Mouse (Mus musculus): ENCODE measurements around the gene Sh2b2.
"Not testable (repeated sequence)": the region's sequence is repeated elsewhere in the genome, so short reads cannot be mapped to it uniquely, and the experiment has no call there.

Sh2b2 gene

DNA sequence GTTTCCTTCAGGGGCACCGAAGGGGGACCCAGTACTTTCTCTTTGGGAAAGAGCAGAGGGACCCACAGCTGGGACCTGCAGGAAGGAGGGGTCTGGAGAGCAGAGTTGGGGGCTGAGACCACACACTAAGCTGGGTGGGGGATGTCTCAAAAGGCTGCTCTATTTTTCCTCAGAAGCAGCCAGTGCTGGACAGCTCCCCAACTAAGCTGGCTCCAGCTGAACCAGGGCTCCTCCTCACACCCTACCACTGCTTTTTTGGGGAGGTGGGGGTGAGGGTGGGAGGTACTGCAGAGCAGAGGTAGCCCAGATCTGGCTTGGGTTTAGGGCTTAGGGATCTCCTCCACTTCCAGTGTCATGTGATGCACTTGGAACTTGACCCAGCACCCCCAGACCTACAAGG lies 6.0 kb downstream of the Sh2b2 start:
- no peak for DNase-seq (ENCODE audit: low spot score in 2 of 2)

DNA sequence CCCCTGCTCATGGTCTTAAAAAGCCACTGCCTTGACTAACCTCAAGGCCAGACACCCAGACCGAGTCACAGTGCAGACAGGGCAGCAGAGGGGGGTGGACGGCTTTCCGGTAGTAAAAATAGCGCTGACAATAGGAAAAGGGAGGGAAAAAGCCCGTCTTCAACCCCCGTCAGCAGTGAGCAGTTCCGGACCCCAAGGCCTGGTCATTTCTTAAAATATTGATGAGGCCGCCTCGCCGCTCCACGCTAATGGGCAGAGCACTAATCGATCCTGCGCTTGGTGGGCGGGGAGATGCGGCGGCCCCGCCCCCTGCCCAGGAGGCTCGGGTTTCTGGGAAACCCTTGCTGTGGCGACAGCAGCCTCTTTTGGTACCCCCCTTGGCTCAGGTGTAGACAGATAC lies 8.7 kb downstream of the Sh2b2 start:
- DNase-seq (ENCODE audit: low spot score in 2 of 2), result no peak

DNA sequence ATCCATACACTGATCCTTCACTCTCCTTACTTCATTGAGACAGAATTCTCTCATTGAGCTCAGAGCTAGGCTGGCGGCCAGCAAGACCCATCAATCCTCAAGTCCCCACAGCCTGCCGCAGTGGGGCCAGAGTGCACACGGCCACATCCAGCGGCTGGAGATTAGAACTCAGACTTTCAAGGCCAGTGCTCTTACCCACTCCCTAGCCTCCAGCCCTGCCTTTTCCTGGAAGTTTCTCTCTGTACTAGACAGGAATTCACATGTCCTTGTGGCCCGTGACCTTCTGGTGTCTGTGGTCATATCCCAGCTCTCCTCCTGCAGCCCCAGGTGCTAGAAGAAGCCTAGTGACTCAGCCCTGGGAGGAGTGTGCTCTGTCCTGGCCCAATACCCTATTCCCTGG lies 9.7 kb downstream of the Sh2b2 start:
- DNase-seq (ENCODE audit: low spot score in 2 of 2), result no peak

DNA sequence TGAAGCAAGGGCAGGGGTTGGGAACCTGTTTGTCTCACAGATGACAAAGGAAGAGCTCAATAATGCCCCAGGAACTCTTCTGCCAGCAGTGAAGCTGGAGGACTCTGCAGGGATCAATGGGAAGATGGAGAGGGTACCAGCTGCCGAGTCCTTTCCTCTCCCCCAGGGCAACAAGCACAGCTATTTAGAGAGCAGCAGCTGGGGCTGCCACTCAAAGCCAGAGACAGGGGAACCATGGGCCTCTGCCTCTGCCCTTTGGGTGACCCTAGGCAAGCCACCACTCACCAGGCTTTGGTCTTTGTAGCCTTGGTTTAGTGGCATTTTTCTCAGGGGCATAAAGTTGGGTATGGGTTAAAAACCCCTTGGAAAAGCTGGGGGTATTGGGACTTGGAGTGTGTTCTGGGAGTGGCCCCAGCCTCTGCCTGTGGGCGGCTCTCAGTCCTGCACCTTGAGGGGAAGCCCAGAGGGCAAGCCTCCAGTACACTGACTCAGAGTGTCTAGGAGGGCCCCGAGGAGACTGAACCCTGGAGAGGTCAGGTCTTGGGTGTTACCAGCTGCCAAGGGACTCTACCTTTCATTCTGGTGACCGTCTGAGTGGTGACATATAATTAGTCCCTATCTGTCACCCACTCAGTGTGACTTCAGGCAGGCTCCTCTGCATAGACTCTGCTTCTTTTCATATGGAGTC lies 15.9 kb downstream of the Sh2b2 start:
- no peak for DNase-seq (ENCODE audit: low spot score in 2 of 2)

DNA sequence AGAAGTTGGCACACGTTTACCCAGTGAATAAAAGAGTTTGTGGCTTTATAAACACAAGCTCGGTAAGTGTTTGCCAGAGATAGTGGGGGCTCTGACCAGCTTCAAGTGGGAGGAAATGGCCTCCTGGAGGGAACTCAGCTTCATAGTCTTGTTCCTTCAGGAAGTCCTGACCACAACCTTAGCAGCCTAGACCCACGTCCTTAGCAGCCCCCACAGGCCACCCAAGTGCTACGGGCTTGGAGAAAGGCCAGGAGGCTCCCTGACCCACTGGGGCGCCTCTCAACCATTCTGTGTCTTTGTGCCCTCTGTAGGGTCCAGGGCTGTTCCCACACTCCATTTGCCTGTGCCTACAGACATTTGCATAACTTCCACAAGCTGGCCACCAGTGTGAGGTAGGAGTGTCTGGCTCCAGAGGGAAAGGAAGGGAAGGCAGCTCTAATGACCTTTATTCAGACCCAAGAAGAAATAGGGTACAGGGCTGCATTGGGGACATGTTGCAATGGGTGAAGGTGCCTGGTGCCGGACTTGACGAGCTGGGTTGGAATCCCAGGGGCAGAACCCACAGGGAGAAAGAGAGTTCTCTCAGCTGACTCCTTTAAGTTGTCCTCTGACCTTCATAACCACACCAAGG lies 20.0 kb downstream of the Sh2b2 start:
- DNase-seq (ENCODE audit: low spot score in 2 of 2), result no peak

DNA sequence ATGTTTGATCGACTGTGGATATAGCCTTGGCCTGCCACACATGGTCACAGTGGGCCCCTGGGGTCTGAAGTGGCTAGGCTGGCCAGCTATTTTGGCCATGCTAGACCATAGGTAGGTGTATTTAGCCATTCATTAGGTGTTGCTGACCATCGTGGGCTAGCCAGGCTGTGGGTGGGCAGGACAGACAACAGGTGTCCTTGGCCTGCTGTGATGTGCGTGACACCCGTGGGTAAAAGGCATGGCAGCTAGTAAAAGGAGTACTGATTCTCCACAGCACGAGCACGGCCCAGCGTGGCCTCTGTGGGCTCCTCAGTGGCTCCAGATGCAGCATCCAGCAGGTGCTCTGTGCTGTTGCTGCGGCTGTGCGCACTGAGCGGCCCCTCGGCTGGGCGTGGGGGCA lies 27.8 kb downstream of the Sh2b2 start:
- DNase-seq (ENCODE audit: low spot score in 2 of 2), result no peak

DNA sequence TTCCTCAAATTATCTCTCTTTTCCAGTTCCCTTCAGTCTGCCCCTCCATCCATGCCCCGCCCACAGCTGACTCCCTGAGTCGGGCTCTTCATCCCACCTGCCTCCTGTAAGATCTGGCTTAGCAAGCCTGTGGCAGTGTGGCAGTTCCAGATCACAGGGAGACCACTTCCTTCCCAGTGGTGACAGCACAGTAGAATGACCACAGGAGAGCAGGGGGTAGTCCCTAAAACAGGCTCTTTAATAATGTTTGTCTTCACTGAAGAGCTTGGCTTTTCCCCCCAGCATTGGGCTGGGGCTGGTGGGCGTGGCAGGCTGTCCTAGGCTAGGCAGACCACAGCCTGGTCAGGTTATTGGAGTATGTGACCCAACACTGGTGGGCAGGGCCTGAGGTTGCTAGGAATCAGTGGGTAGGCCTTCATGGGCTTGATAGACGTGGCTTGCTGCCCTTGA lies 28.4 kb downstream of the Sh2b2 start:
- no peak for DNase-seq (ENCODE audit: low spot score in 2 of 2)

DNA sequence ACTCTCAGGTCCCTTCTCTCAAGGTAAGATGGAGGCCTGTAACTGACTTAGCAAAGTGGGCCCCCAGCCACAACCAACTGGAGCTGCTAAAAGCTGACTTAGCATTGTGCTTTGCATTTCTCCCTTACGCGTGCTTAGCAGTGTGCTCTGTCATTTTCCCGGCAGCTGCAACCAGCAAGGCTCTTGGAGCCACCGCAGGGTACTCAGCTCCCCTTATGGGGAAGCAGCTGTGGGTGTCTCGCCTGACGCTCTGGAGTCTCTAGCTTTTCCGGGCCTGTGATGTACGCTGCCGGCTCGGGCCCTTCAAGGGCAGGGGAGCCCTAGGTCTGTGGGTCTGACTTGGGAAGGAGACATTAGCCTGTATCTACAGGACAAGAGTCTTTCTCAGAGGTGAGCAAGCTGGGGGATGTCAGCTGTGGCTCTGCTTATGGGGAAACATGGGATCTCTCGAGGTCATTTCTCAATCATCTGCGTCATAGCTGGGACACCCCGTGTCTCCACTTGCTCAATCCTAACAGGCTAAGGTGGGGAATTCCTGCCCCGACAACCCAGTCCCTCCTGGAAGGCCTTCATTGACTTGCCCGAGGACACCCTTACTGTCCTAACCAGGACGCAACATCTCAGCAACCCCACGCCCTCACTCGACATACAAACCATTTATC lies 29.2 kb downstream of the Sh2b2 start:
- DNase-seq (ENCODE audit: low spot score in 2 of 2), result no peak

DNA sequence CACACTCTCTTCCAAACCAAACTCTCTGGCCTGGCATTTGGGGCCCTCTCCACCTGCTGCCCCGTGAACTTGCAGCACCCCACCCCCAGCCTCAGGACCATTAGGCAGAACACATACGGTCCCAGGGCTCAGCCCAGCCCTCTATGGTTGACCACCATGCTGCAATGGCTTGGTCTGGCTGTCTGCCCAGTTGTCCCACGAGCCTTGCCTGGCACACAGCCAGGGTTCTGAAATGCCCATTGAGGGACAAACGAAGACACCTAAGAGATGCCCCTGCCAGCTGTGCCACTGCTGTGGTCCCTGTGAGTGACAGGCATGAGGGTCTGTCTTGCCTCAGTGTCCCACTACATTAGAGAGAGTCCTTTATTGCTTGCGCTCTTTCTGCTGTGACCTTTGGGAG lies 30.4 kb downstream of the Sh2b2 start:
- DNase-seq (ENCODE audit: low spot score in 2 of 2), result no peak

DNA sequence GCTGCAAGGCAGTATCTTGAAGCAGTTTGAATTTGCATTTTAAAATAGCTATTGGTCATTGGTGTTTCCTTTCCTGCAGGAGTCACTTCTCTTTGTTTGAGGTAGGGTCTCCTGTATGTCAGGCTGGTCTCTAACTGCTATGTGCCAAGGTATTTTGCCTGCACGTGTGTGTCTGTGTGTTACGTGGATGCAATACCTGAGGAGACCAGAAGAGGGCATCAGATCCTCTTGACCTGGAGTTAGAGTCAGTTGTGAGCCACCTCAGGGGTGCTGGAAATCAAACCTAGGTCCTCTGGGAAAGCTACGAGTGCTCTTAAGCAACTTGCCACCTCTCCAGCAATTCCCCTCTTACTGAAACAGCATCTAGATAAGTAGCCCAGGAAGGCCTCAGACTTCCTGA lies 31.1 kb downstream of the Sh2b2 start:
- DNase-seq (ENCODE audit: low spot score in 2 of 2), result no peak

DNA sequence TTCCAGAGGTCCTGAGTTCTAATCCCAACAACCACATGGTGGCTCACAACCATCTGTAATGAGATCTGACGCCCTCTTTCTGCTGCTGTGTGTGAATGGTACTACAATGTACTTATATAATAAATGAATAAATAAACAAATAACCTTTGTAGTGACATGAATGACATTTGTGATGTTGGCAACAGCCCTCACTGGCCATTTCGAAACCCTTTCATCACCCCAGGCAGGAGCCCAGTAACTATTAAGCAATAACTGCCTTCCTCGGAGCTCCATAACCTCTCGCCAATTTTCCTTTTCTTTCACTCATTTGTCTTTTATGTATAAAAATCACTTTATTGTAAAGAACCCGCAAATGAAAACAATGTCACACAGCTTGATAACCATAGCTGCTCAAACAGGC lies 32.6 kb downstream of the Sh2b2 start:
- no peak for DNase-seq (ENCODE audit: low spot score in 2 of 2)

DNA sequence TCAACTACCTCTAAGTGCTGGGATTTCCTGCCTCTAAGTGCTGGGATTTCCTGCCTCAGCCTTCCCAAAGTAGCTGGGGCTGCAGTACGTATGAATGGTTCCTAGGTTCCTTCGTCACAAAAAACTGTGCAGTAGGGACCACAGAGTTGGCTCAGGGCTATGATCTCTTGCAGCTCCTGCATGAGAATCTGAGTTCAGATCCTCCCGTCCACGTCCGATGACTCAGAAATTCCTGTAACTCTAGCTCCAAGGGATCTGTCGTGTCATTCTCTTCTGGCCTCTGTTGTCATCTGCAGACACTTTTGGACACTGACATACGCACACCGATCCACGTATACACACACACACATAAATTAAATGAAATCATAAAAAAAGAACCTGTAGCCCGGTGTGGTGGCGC lies 33.6 kb downstream of the Sh2b2 start:
- no peak for DNase-seq (ENCODE audit: low spot score in 2 of 2)

DNA sequence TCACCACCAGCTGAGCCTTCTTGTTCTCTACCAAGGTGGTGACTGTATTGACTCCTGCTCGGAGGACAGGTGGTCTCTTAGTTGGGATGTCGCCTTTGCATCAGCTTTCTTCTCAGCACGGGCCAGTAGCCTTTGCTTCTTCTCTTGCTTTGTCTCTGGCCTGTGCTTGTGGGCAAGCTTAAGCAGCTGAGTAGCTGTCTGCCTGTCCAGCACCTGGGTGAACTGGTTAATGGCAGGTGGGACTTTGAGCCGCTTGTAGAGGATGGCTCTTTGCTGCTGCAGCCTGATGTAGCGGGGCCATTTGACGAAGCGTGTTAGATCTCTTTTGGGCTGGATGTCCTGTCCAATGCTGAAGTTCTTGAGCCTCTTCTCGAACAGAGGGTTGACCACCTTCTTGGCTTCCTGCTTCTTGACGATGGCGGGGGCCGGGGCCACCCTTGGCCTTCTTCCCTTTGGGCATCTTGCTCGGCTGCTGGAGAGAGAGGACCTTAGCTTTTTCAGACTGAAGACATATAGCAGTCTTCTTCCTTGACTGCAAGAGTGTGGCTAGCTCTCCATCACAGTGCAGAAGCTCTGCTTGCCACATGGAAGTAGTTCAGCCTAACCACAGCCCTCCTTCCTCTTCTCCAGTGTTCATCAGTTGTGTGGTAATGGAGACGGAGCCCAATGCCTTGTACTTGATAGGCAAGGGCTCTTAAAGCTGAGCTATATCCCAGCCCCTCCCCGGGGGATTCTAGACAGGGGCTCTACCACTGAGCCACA lies 34.8 kb downstream of the Sh2b2 start:
- not testable (repeated sequence) for DNase-seq (ENCODE audit: low spot score in 2 of 2)

DNA sequence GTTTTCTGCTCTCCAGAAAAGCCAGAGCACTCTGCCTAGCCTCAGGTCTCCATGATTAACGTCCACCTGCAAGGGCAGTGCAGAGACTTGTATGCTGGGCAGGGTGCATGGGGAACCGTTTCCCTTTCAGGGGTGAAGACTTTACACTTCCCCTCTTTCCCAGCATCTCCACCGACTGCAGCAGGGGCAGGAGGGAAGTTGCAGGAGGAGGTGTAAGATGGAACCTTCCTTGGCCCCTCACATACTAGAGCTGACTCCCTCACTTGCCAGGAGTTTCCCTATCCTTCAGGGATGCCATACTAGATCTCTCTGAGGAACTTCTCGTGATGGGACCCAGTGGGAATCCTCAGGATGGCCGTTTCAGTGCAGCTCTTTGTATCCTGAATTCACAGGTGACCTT lies 35.8 kb downstream of the Sh2b2 start:
- DNase-seq (ENCODE audit: low spot score in 2 of 2), result no peak

DNA sequence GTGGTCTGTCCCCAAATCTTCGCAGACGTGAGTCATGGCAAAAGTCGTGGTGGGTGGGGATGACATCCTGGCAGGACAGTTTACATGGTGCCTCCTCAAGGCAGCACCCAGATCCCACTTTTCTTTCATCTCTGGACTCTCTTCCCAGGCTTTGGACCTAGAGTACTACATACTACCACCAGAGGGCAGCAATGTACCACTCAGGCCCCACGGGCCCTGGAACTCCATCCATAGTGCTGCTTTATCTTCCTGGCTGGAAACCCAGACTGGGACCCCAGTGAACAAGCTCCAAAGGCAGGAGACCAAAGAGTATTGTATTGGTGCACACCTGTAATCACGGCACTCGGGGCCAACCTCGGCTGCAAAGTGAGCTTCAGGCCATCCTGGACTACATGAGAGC lies 44.5 kb downstream of the Sh2b2 start:
- DNase-seq (ENCODE audit: low spot score in 2 of 2), result peak; percentile 51 to 68

DNA sequence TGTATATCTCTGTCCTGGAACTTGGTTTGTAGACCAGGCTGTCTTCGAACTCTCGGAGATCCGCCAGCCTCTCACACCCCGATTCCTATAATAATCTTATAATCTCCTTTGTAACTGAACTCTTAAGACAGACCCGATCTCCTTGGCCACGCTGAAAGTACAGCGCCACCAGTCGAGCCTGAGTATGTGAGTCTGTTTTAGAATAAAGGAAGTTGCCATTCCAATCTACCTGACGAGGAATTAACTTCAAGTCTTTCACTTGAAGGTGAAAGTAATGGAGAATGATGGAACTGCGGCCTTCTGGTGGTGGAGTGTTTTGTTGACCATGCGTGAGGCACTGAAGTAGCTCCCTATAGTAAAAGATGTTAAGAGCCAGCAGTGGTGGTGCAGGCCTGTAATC lies 46.8 kb downstream of the Sh2b2 start:
- no peak for DNase-seq (ENCODE audit: low spot score in 2 of 2)

DNA sequence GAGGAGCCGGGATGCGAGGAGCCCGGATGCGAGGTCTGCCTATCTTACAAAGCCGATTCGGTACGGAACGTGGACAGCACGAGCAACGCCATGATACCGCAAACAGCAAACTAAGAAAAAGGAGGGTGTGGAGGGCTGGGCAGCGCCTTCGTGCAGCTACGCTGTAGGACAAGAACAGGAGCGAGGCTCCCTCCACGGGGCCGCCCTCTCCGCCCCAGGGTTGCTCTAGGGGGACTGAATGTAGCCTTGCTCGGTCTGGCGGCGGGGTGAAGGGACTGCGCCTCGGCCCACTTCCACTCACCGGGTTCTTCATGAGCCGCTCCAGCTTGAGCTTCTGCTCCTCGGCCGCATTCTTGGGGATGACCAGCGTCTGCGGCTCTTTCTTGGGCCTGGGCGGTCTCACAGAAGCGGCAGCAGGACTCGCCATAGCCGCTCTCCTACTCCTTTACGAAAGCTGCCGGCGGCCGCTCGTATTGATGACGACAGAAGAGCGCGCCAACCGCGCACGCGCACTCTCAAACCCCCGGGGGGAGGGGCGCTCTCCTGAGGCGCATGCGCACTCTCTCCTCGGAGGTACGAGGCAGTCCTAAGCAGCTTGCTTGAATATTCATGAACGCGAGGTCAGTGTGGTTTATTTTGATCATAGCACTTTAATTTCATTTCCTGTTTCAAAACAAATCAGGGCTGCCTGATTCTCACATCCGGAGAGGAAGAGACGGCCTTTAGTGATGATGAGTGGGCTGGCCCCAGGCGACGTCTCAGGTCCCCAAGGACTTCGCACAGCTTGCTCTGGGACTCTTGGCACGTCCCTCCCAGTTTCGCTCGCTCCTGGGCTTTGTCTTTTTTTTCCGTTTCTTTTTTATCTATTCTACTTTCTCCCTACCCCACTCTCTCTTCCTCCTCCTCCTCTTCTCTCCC lies 47.6 kb downstream of the Sh2b2 start, which contains the start of gene Prkrip1:
Gene Prkrip1 (minus strand): TSS at position 490 of the 918 bp plus-strand sequence.
- DNase-seq (ENCODE audit: low spot score in 2 of 2), result peak; percentile 91 to 92

DNA sequence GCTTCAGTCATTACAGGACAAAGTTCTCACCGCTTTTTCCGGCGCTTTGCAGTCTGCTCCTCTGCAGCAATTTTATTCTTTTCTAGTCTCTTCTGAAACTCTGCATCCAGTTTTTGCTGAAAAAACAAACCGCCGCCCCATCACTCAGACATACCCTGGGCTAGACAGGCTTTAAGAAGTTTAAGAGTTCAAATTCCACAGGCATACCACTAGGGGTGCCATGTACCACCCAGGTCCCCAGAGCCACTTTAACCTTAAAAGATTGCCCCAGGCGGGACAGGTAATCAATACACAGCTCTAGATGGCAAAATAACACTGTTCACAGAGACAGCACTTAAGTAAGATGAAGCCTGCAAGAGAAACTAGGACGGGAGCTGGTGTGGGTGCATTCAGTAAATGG lies 54.5 kb downstream of the Sh2b2 start:
- DNase-seq (ENCODE audit: low spot score in 2 of 2), result no peak

DNA sequence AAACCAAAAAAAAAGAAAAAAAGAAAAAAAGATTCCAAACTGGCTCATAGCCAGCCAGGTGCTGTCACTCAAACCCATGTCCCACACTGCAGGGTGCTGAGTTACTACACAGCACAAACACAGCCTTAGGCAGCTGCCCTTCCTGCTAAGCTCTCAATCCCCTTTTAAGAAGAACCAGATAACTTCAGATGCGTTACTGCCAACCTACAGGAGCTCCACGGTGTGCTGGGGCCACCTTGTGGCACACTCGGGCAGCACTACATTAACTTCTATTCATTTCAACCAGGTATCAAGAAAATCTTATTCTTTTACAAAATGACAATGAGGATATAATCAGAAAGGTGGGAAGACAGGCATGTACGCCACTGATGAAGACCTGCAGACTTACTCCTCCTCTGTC lies 59.6 kb downstream of the Sh2b2 start:
- peak in 1 of 2 experiments; percentile 52 for DNase-seq (ENCODE audit: low spot score in 2 of 2)

DNA sequence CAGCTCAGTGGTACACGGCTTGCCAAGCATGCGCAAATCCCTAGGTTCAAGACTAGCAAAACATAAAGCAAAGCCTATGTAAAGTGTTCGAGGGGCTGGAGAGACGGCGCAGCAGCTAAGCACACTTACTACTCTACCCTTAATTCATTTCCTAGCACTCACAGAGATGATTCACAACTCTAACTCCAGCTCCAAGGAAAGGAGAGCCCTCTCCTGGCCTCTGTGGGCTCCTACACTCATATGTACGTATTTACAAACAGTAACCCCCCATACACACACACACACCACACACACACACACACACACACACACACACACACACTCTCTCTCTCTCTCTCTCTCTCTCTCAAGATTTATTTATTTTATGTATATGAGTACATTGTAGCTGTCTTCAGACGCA lies 62.6 kb downstream of the Sh2b2 start:
- no peak for DNase-seq (ENCODE audit: low spot score in 2 of 2)

DNA sequence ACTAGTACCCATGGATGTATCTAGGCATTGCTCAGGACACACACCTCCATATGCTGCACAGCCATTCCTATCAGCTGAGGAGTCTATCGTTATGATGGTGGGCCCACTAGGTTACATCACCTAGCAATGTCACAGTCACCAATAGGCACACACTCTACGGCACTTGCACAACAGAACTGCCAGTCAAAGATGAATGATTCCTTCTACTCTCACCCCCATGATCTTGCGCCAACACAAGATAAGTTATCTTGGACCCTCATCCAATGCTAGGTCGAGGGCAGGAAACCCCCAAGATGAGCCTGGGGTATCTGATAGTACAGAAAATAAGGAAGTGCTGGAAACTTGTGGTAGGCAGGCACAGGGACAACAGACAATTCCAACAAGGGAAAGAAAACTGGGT lies 63.5 kb downstream of the Sh2b2 start:
- no peak for DNase-seq (ENCODE audit: low spot score in 2 of 2)
